Mouse (Mus musculus) liver, embryonic 14.5 days (tissue): ENCODE measurements around the gene Asna1. TPM values are rescaled to one million over a fixed set of nuclear protein-coding genes. Genes with fewer than 3 reads are reported as not detected.

Source experiments
- ATAC-seq: fragments of 200-750 bp; cut with Nextera tagmentation; 2 replicates; pipeline ENCODE4 v1.8.0; 2017; ENCODE audit warnings: moderate number of reproducible peaks, mild to moderate bottlenecking, moderate library complexity; ENCODE audit not compliant: insufficient read depth
- DNase-seq, 3 experiments: peaks; one replicate each; pipeline ENCODE4 v3.0.0-alpha.2; 2012 to 2013; ENCODE audit warnings: low read depth in 3 of 3, low spot score in 3 of 3
- H3K27ac ChIP-seq: fragments of 300-500 bp; sonication (generic); 2 replicates; pipeline ENCODE4 v1.5.1; 2014; ENCODE audit warnings: moderate library complexity, mild to moderate bottlenecking, control low read depth, inconsistent platforms
- H3K27me3 ChIP-seq: fragments of 300-500 bp; sonication (generic); 2 replicates; pipeline ENCODE4 v1.6.1; 2014; ENCODE audit warnings: mild to moderate bottlenecking, low read length, moderate library complexity; ENCODE audit not compliant: control insufficient read depth, insufficient read depth
- H3K36me3 ChIP-seq: fragments of 300-500 bp; sonication (generic); replicated peaks from 2 replicates; pipeline ENCODE4 v1.6.1; 2014; ENCODE audit warnings: low read depth; ENCODE audit not compliant: control insufficient read depth, insufficient read depth
- H3K4me1 ChIP-seq, 2 experiments: fragments of 200-500 bp in 1 of 2; fragments of 300-500 bp in 1 of 2; sonication (generic) in 1 of 2; replicated peaks; 2 replicates each; pipeline ENCODE4 v1.6.1; 2012 to 2014; ENCODE audit warnings: antibody characterized with exemption in 1 of 2, inconsistent platforms in 1 of 2, low read length in 1 of 2; ENCODE audit not compliant: control insufficient read depth in 2 of 2, insufficient read depth in 2 of 2
- H3K4me2 ChIP-seq: fragments of 300-500 bp; sonication (generic); 2 replicates; pipeline ENCODE4 v1.6.1; 2014; ENCODE audit warnings: low read depth, mild to moderate bottlenecking, control low read depth, moderate library complexity
- H3K4me3 ChIP-seq, 2 experiments: fragments of 200-500 bp in 1 of 2; fragments of 300-500 bp in 1 of 2; sonication (generic) in 1 of 2; 2 replicates each; pipeline ENCODE4 v1.5.1; 2012 to 2014; ENCODE audit warnings: low read depth in 2 of 2, low read length in 2 of 2, mild to moderate bottlenecking in 2 of 2, control low read depth in 1 of 2, inconsistent platforms in 1 of 2, moderate library complexity in 1 of 2; ENCODE audit not compliant: insufficient read depth in 1 of 2
- H3K9ac ChIP-seq: fragments of 300-500 bp; sonication (generic); replicated peaks from 2 replicates; pipeline ENCODE4 v1.6.1; 2014; ENCODE audit warnings: mild to moderate bottlenecking, control low read depth, moderate library complexity
- H3K9me3 ChIP-seq: fragments of 300-500 bp; sonication (generic); 2 replicates; pipeline ENCODE4 v1.6.1; 2016; ENCODE audit warnings: low read length, mixed read lengths; ENCODE audit not compliant: control insufficient read depth
- CTCF ChIP-seq: IDR thresholded peaks from 2 replicates; pipeline ENCODE4 v1.5.1; 2016; ENCODE audit warnings: antibody characterized with exemption, low read depth, control low read depth
- EP300 ChIP-seq: IDR thresholded peaks from 2 replicates; pipeline ENCODE4 v1.6.1; 2016; ENCODE audit warnings: antibody characterized with exemption, low read depth
- WGBS: fragments of 180-500 bp; shearing (Covaris S2); extraction: QIAGEN DNeasy Blood & Tissue Kit; methylation state at CpG from one replicate; pipeline ENCODE4 v1.1.7; 2014; ENCODE audit not compliant: insufficient replicate concordance; 5-methylcytosine and 5-hydroxymethylcytosine counted together
- microRNA-seq: library from miRNA; unstranded; fragments of <30 nt; microRNA quantifications from one replicate; pipeline ENCODE4, GENCODE M21; 2016
- polyA plus RNA-seq, 2 experiments: library from polyadenylated mRNA; depleted of rRNA in 1 of 2; stranded (reverse) in 1 of 2; unstranded in 1 of 2; fragments of >200 nt; fragmentation: Nextera tagmentation in 1 of 2; extraction: Ambion mirVana in 1 of 2; gene quantifications; 2 replicates each; pipeline versions ENCODE4 v1.2.1 to v1.2.3; 2012 to 2014

Asna1 gene
- polyA plus RNA-seq, 2 experiments, result 56.9 to 85.3 TPM

- Histone ChIP-seq H3K36me3 (peaks cover 48% of the 10 kb centered on the region), H3K9me3 (no peaks in the 10 kb centered on the region)
- 5% methylated on average over 21 of the region's 21 CpGs for WGBS
Observed at GRCm38 (mm10) chr8:84970135-84970790, 54.8 kb downstream of the Asna1 start.

GRCm38 (mm10) chr8:84969241-84970134, 55.6 kb downstream of the Asna1 start, which contains the start of the genes Gm49661, Prdx2 and Rnaseh2a:
Gene Gm49661, minus strand, starts transcription at chr8:84969433.
Gene Prdx2, plus strand, starts transcription at chr8:84969587.
Gene Rnaseh2a, minus strand, starts transcription at chr8:84969767.
- WGBS, result under 1% methylated on average over 56 of the region's 56 CpGs
- ATAC-seq, result peak; percentile 69
- Histone ChIP-seq H3K4me1 (peaks cover 51 to 59% of the 10 kb centered on the region in 2 experiments), H3K9ac (peak within 1 kb of the TSS; percentile 92), H3K4me3 (peak within 1 kb of the TSS; percentile 89 to 94), H3K9me3 (no peaks in the 10 kb centered on the region), H3K27me3 (no peaks in the 10 kb centered on the region), H3K27ac (peak within 1 kb of the TSS; percentile 97), H3K36me3 (peaks cover 44% of the 10 kb centered on the region), H3K4me2 (peak within 1 kb of the TSS; percentile 95)
- TF ChIP-seq EP300, result peak; percentile 52
- TF ChIP-seq CTCF, result 0 out of 2 replicates have a peak, but pooled peaks have one; percentile 2
- peak in 2 of 3 experiments; percentile 74 to 79 for DNase-seq

More at GRCm38 (mm10) chr8:84970135-84970790, 54.8 kb downstream of the Asna1 start:
- no peaks in the 10 kb centered on the region for H3K27me3 ChIP-seq
- ATAC-seq (no peak), DNase-seq (no peak)
- H3K9ac ChIP-seq, result peak overlapping the region; percentile 92
- peak overlapping the region; percentile 89 to 94 for H3K4me3 ChIP-seq
- peak overlapping the region; percentile 97 for H3K27ac ChIP-seq
- TF ChIP-seq CTCF (no peak), EP300 (no peak)
- peak overlapping the region; percentile 95 for H3K4me2 ChIP-seq
- peaks cover 54 to 61% of the 10 kb centered on the region in 2 experiments for H3K4me1 ChIP-seq

- peaks cover 49 to 56% of the 10 kb centered on the region in 2 experiments for H3K4me1 ChIP-seq
- no peak for DNase-seq
- no peak for TF ChIP-seq CTCF
- no peak for TF ChIP-seq EP300
Observed at GRCm38 (mm10) chr8:84968650-84969049, 56.4 kb downstream of the Asna1 start.

More at GRCm38 (mm10) chr8:84968650-84969049, 56.4 kb downstream of the Asna1 start:
- peaks cover 35% of the 10 kb centered on the region for H3K36me3 ChIP-seq
- H3K4me3 ChIP-seq, result peak overlapping the region; percentile 89 to 94
- peak overlapping the region; percentile 92 for H3K9ac ChIP-seq
- WGBS, result 13% methylated on average over 2 of the region's 2 CpGs
- peak overlapping the region; percentile 95 for H3K4me2 ChIP-seq
- no peak for ATAC-seq
- peak overlapping the region; percentile 97 for H3K27ac ChIP-seq
- H3K9me3 ChIP-seq, result no peaks in the 10 kb centered on the region
- H3K27me3 ChIP-seq, result no peaks in the 10 kb centered on the region

Small RNAs within 50 kb of the gene (microRNA-seq; reads per million reads assigned to microRNA genes)
- 1.3 reads per million for gene Mir7070

Other genes with a start within 250 kb of the Asna1 start
- 1.2 and 1.4 TPM in 2 replicates for gene Nfix, start 224.9 kb downstream of the Asna1 start, polyA plus RNA-seq (2012; rRNA removed)
- 2.5 and 3.1 TPM in 2 replicates for gene Nfix, start 224.9 kb downstream of the Asna1 start, polyA plus RNA-seq (2014; fragmentation: Nextera tagmentation; extraction: Ambion mirVana)
- gene Dand5, start 202.5 kb downstream of the Asna1 start, polyA plus RNA-seq (2012; rRNA removed), result 1.9 TPM in 2 replicates
- gene Dand5, start 202.5 kb downstream of the Asna1 start, polyA plus RNA-seq (2014; fragmentation: Nextera tagmentation; extraction: Ambion mirVana), result 2.5 and 2.7 TPM in 2 replicates
- gene Gadd45gip1, start 193.8 kb downstream of the Asna1 start, polyA plus RNA-seq (2012; rRNA removed), result 24.4 and 31.0 TPM in 2 replicates
- gene Gadd45gip1, start 193.8 kb downstream of the Asna1 start, polyA plus RNA-seq (2014; fragmentation: Nextera tagmentation; extraction: Ambion mirVana), result 50.2 and 55.7 TPM in 2 replicates
- gene Rad23a, start 184.6 kb downstream of the Asna1 start, polyA plus RNA-seq (2012; rRNA removed), result 139 and 184 TPM in 2 replicates
- 258 and 279 TPM in 2 replicates for gene Rad23a, start 184.6 kb downstream of the Asna1 start, polyA plus RNA-seq (2014; fragmentation: Nextera tagmentation; extraction: Ambion mirVana)
- 144 and 262 TPM in 2 replicates for gene Calr, start 178.3 kb downstream of the Asna1 start, polyA plus RNA-seq (2012; rRNA removed)
- 348 and 351 TPM in 2 replicates for gene Calr, start 178.3 kb downstream of the Asna1 start, polyA plus RNA-seq (2014; fragmentation: Nextera tagmentation; extraction: Ambion mirVana)
- 53.5 and 54.8 TPM in 2 replicates for gene Farsa, start 168.3 kb downstream of the Asna1 start, polyA plus RNA-seq (2012; rRNA removed)
- gene Farsa, start 168.3 kb downstream of the Asna1 start, polyA plus RNA-seq (2014; fragmentation: Nextera tagmentation; extraction: Ambion mirVana), result 45.8 and 48.7 TPM in 2 replicates
- 16.7 and 26.4 TPM in 2 replicates for gene Syce2, start 153.2 kb downstream of the Asna1 start, polyA plus RNA-seq (2012; rRNA removed)
- 78.2 and 80.2 TPM in 2 replicates for gene Syce2, start 153.2 kb downstream of the Asna1 start, polyA plus RNA-seq (2014; fragmentation: Nextera tagmentation; extraction: Ambion mirVana)
- 27.1 and 31.4 TPM in 2 replicates for gene Gcdh, start 131.4 kb downstream of the Asna1 start, polyA plus RNA-seq (2012; rRNA removed)
- gene Gcdh, start 131.4 kb downstream of the Asna1 start, polyA plus RNA-seq (2014; fragmentation: Nextera tagmentation; extraction: Ambion mirVana), result 38.9 and 42.7 TPM in 2 replicates
- gene Klf1, start 123.4 kb downstream of the Asna1 start, polyA plus RNA-seq (2012; rRNA removed), result 209 and 251 TPM in 2 replicates
- 522 and 566 TPM in 2 replicates for gene Klf1, start 123.4 kb downstream of the Asna1 start, polyA plus RNA-seq (2014; fragmentation: Nextera tagmentation; extraction: Ambion mirVana)
- gene Dnase2a, start 116.7 kb downstream of the Asna1 start, polyA plus RNA-seq (2012; rRNA removed), result 9.6 and 11.0 TPM in 2 replicates
- 8.4 and 8.5 TPM in 2 replicates for gene Dnase2a, start 116.7 kb downstream of the Asna1 start, polyA plus RNA-seq (2014; fragmentation: Nextera tagmentation; extraction: Ambion mirVana)
- gene Mast1, start 87.9 kb downstream of the Asna1 start, polyA plus RNA-seq (2012; rRNA removed), result 0.06 and 0.21 TPM in 2 replicates
- gene Mast1, start 87.9 kb downstream of the Asna1 start, polyA plus RNA-seq (2014; fragmentation: Nextera tagmentation; extraction: Ambion mirVana), result 0.08 and 0.14 TPM in 2 replicates
- 0.03 TPM in 1 of 2 replicates, not detected in the other for gene Rtbdn, start 78.3 kb downstream of the Asna1 start, polyA plus RNA-seq (2012; rRNA removed)
- not detected in 2 replicates for gene Rtbdn, start 78.3 kb downstream of the Asna1 start, polyA plus RNA-seq (2014; fragmentation: Nextera tagmentation; extraction: Ambion mirVana)
- gene Gm49661, start 55.8 kb downstream of the Asna1 start, polyA plus RNA-seq (2012; rRNA removed), result not detected in 2 replicates
- gene Gm49661, start 55.8 kb downstream of the Asna1 start, polyA plus RNA-seq (2014; fragmentation: Nextera tagmentation; extraction: Ambion mirVana), result not detected in 2 replicates
- 1,117 and 1,155 TPM in 2 replicates for gene Prdx2, start 55.7 kb downstream of the Asna1 start, polyA plus RNA-seq (2012; rRNA removed)
- 2,207 and 2,282 TPM in 2 replicates for gene Prdx2, start 55.7 kb downstream of the Asna1 start, polyA plus RNA-seq (2014; fragmentation: Nextera tagmentation; extraction: Ambion mirVana)
- gene Rnaseh2a, start 55.5 kb downstream of the Asna1 start, polyA plus RNA-seq (2012; rRNA removed), result 49.3 and 56.2 TPM in 2 replicates
- 107 and 125 TPM in 2 replicates for gene Rnaseh2a, start 55.5 kb downstream of the Asna1 start, polyA plus RNA-seq (2014; fragmentation: Nextera tagmentation; extraction: Ambion mirVana)
- 8.3 and 10.5 TPM in 2 replicates for gene Junb, start 46.6 kb downstream of the Asna1 start, polyA plus RNA-seq (2012; rRNA removed)
- gene Junb, start 46.6 kb downstream of the Asna1 start, polyA plus RNA-seq (2014; fragmentation: Nextera tagmentation; extraction: Ambion mirVana), result 10.5 and 11.2 TPM in 2 replicates
- 2.3 and 4.3 TPM in 2 replicates for gene Hook2, start 34.7 kb downstream of the Asna1 start, polyA plus RNA-seq (2012; rRNA removed)
- 3.2 and 4.3 TPM in 2 replicates for gene Hook2, start 34.7 kb downstream of the Asna1 start, polyA plus RNA-seq (2014; fragmentation: Nextera tagmentation; extraction: Ambion mirVana)
- 0.02 TPM in 1 of 2 replicates, not detected in the other for gene Best2, start 10.8 kb downstream of the Asna1 start, polyA plus RNA-seq (2012; rRNA removed)
- not detected in 2 replicates for gene Best2, start 10.8 kb downstream of the Asna1 start, polyA plus RNA-seq (2014; fragmentation: Nextera tagmentation; extraction: Ambion mirVana)
- 74.0 and 100 TPM in 2 replicates for gene Trir, start 1.5 kb upstream of the Asna1 start, polyA plus RNA-seq (2012; rRNA removed)
- 84.4 and 89.3 TPM in 2 replicates for gene Trir, start 1.5 kb upstream of the Asna1 start, polyA plus RNA-seq (2014; fragmentation: Nextera tagmentation; extraction: Ambion mirVana)
- 24.8 and 25.2 TPM in 2 replicates for gene Tnpo2, start 11.6 kb upstream of the Asna1 start, polyA plus RNA-seq (2012; rRNA removed)
- gene Tnpo2, start 11.6 kb upstream of the Asna1 start, polyA plus RNA-seq (2014; fragmentation: Nextera tagmentation; extraction: Ambion mirVana), result 9.9 and 10.2 TPM in 2 replicates
- gene Fbxw9, start 34.8 kb upstream of the Asna1 start, polyA plus RNA-seq (2012; rRNA removed), result 8.9 and 13.5 TPM in 2 replicates
- gene Fbxw9, start 34.8 kb upstream of the Asna1 start, polyA plus RNA-seq (2014; fragmentation: Nextera tagmentation; extraction: Ambion mirVana), result 5.7 and 6.0 TPM in 2 replicates
- 0.29 TPM in 1 of 2 replicates, not detected in the other for gene Gm5741, start 42.7 kb upstream of the Asna1 start, polyA plus RNA-seq (2012; rRNA removed)
- gene Gm5741, start 42.7 kb upstream of the Asna1 start, polyA plus RNA-seq (2014; fragmentation: Nextera tagmentation; extraction: Ambion mirVana), result not detected in 2 replicates
- gene Dhps, start 46.5 kb upstream of the Asna1 start, polyA plus RNA-seq (2012; rRNA removed), result 19.6 and 21.5 TPM in 2 replicates
- gene Dhps, start 46.5 kb upstream of the Asna1 start, polyA plus RNA-seq (2014; fragmentation: Nextera tagmentation; extraction: Ambion mirVana), result 30.9 and 36.4 TPM in 2 replicates
- 40.6 and 51.8 TPM in 2 replicates for gene Wdr83os, start 55.5 kb upstream of the Asna1 start, polyA plus RNA-seq (2012; rRNA removed)
- gene Wdr83os, start 55.5 kb upstream of the Asna1 start, polyA plus RNA-seq (2014; fragmentation: Nextera tagmentation; extraction: Ambion mirVana), result 61.8 and 71.5 TPM in 2 replicates
- gene Wdr83, start 56.0 kb upstream of the Asna1 start, polyA plus RNA-seq (2012; rRNA removed), result 21.2 and 26.0 TPM in 2 replicates
- 20.1 and 24.4 TPM in 2 replicates for gene Wdr83, start 56.0 kb upstream of the Asna1 start, polyA plus RNA-seq (2014; fragmentation: Nextera tagmentation; extraction: Ambion mirVana)
- 15.2 and 19.5 TPM in 2 replicates for gene Man2b1, start 58.0 kb upstream of the Asna1 start, polyA plus RNA-seq (2012; rRNA removed)
- gene Man2b1, start 58.0 kb upstream of the Asna1 start, polyA plus RNA-seq (2014; fragmentation: Nextera tagmentation; extraction: Ambion mirVana), result 17.2 and 20.6 TPM in 2 replicates
- gene Zfp791, start 97.8 kb upstream of the Asna1 start, polyA plus RNA-seq (2012; rRNA removed), result 0.64 and 0.87 TPM in 2 replicates
- 0.44 and 0.63 TPM in 2 replicates for gene Zfp791, start 97.8 kb upstream of the Asna1 start, polyA plus RNA-seq (2014; fragmentation: Nextera tagmentation; extraction: Ambion mirVana)
- gene Cks1brt, start 126.6 kb upstream of the Asna1 start, polyA plus RNA-seq (2012; rRNA removed), result not detected in 2 replicates
- not detected in 2 replicates for gene Cks1brt, start 126.6 kb upstream of the Asna1 start, polyA plus RNA-seq (2014; fragmentation: Nextera tagmentation; extraction: Ambion mirVana)
- not detected in 2 replicates for gene Olfr371, start 200.7 kb upstream of the Asna1 start, polyA plus RNA-seq (2012; rRNA removed)
- not detected in 2 replicates for gene Olfr371, start 200.7 kb upstream of the Asna1 start, polyA plus RNA-seq (2014; fragmentation: Nextera tagmentation; extraction: Ambion mirVana)